Mouse (Mus musculus): Measurements from ENCODE around the gene Cmip. TPM values are rescaled to one million over a fixed set of nuclear protein-coding genes. Genes with fewer than 3 reads are reported as not detected.

The Cmip gene
- total RNA-seq, 2 experiments from 2014 or later: 17.6 to 22.3 TPM

GRCm38 (mm10) chr8:117348718-117349394 is 92.0 kb downstream of the Cmip start:
- DNase-seq: no peak

GRCm38 (mm10) chr8:117349541-117349940 is 92.7 kb downstream of the Cmip start:
- DNase-seq: no peak

- DNase-seq: no peak
Observed at GRCm38 (mm10) chr8:117352098-117352497, 95.2 kb downstream of the Cmip start.

- no peak for DNase-seq
Observed at GRCm38 (mm10) chr8:117355111-117355831, 98.4 kb downstream of the Cmip start.

GRCm38 (mm10) chr8:117356109-117356672 is 99.3 kb downstream of the Cmip start:
- DNase-seq: no peak

- DNase-seq: no peak
Observed at GRCm38 (mm10) chr8:117357491-117358467, 100.9 kb downstream of the Cmip start.

- DNase-seq: no peak
Observed at GRCm38 (mm10) chr8:117360172-117360930, 103.5 kb downstream of the Cmip start.

GRCm38 (mm10) chr8:117361595-117362437 is 105.0 kb downstream of the Cmip start:
- no peak for DNase-seq

- no peak for DNase-seq
Observed at GRCm38 (mm10) chr8:117362438-117362726, 105.5 kb downstream of the Cmip start.

- DNase-seq: peak; percentile 65 to 81
Observed at GRCm38 (mm10) chr8:117363291-117363690, 106.4 kb downstream of the Cmip start.

GRCm38 (mm10) chr8:117364374-117365160 is 107.7 kb downstream of the Cmip start:
- DNase-seq: peak in 1 of 2 experiments; percentile 50

GRCm38 (mm10) chr8:117366475-117366874 is 109.6 kb downstream of the Cmip start:
- DNase-seq: no peak

GRCm38 (mm10) chr8:117367441-117367840 is 110.6 kb downstream of the Cmip start:
- peak in 1 of 2 experiments; percentile 55 for DNase-seq

GRCm38 (mm10) chr8:117368781-117369180 is 111.9 kb downstream of the Cmip start:
- peak; percentile 67 to 87 for DNase-seq

GRCm38 (mm10) chr8:117370009-117370408 is 113.1 kb downstream of the Cmip start:
- DNase-seq: no peak

- no peak for DNase-seq
Observed at GRCm38 (mm10) chr8:117371189-117371588, 114.3 kb downstream of the Cmip start.

GRCm38 (mm10) chr8:117372070-117372469 is 115.2 kb downstream of the Cmip start:
- DNase-seq: no peak

GRCm38 (mm10) chr8:117373001-117373428 is 116.2 kb downstream of the Cmip start:
- DNase-seq: peak in 1 of 2 experiments; percentile 35

GRCm38 (mm10) chr8:117374087-117374486 is 117.2 kb downstream of the Cmip start:
- no peak for DNase-seq

GRCm38 (mm10) chr8:117376997-117377396 is 120.1 kb downstream of the Cmip start:
- DNase-seq: no peak

Data from heart, adult 18-20 months (tissue).